Mouse (Mus musculus) liver, embryonic 14.5 days (tissue): Measurements from ENCODE around the gene Gemin2.

Source experiments
- CTCF ChIP-seq: IDR thresholded peaks from 2 replicates; pipeline ENCODE4 v1.5.1; 2016; ENCODE audit warnings: antibody characterized with exemption, low read depth, control low read depth
- EP300 ChIP-seq: IDR thresholded peaks from 2 replicates; pipeline ENCODE4 v1.6.1; 2016; ENCODE audit warnings: antibody characterized with exemption, low read depth

- TF ChIP-seq CTCF (no peak), EP300 (no peak)
Measured at GRCm38 (mm10) chr12:59076996-59077395, 63.8 kb downstream of the Gemin2 start.
